Mouse (Mus musculus) frontal cortex, postnatal 36 days (tissue): ENCODE results near the gene Fgfr2.
"Not testable (repeated sequence)": the region's sequence is repeated elsewhere in the genome, so short reads cannot be mapped to it uniquely, and the experiment has no call there.

Experiments
- DNase-seq, 2 experiments: peaks; one replicate each; pipeline ENCODE4 v3.0.0; 2022; ENCODE audit warnings: low spot score in 2 of 2

Gene Fgfr2

DNA sequence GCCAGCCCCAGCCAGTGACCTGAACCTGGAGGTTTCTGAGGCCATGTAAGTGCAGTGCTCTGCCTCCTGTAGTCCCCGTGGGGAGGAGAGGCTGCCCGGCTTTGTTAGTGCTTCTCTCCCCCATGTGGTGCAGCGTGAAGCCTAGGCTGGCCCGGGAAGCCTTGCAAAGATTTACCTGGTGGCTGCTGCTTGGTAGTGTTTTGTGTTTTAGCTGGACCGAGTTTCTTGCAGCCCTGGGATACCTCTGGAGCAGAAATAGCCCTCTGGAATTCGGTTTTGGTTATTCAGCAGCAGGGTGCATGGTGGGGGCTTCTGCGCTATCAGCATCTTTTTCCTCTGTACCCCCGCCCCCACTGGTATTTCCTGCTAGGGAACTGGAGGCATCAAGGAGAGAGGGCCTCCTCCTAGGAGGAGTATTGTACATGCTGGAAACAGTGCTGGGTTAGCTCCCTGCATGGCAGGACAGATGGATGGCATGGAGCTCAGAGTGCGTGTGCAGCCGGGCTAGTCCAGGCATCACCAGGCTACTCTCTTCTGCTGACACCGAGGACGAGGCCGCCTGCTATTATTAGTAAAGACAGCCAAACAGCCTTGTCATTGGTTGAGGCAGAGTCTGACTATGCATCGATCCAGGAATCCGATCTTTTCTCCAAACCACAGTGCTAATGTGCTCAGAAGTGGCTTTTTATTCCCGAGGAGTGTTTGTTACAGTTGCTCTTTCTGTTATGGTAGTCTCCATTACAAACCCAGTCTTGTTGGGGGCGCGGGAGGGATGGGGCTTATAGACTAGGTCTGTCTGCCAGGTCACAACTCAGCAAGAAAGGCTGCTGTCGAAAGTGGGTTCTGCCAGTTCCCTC lies 2430.0 kb downstream of the Fgfr2 start:
- DNase-seq: peak; percentile 57 to 61

DNA sequence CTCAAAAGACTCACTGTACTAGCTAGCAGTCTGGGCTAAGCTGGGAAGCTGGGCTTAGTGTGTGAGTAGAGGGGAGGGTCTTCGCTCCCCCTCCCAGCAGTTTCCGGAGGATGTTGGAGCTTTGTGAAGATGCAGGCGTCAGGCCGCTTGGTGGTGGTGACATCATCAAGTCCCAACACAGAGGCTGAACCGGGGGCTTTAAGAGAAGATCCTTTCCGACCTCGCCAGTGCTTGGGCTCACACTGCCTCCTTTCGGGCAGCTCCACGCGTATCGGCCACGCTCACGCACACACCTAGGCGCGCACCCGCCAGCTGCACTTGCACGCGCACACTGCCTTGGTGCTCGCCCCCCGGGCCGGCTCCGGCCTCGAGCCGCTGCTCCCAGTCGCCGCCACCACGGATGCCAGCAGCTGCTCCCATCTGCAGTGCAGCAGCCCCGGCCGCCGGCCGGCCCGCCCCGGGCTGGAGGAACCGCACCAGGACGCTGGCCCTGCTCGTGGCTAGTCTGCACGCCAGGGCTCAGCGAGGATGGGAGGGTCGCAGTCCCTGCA lies 2430.7 kb downstream of the Fgfr2 start:
- DNase-seq: peak; percentile 73 to 81

DNA sequence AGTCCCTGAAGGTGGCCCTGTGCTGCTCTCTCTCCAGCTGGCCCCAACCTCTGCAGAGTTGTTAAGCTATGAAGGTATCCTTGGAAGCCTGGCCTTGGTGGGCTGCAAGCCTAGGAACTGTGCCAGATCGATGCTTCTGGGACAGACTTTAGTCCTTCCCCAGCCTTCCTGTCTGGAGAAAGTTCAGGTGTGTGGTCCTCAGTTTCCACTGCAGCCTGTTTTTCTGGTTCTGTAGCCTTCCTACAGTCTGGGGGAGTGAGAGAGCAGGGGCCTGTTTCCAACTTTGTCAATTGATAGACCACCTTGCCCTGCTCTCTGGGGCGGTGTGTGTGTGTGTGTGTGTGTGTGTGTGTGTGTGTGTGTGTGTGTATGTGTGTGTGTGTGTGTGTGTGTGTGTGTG lies 2431.2 kb downstream of the Fgfr2 start:
- no peak for DNase-seq

DNA sequence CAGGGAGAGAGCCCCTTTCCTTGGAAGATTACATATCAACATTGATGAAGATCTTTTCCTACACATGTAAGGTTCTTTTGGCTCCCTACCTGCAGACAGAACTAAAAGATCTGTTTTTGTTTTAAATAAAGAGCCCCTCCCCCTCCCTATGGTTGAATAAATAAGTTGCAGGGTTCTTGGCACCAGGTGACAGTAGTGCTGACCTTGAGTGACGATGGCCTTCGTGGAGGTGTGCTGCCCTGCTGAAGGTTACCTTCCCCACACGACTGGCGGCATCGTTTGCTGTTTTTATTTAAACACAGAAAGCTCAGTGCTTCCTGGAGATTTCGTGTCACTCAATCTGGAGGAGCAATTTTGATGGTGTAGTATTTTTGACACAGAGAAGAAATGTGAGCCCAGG lies 2432.3 kb downstream of the Fgfr2 start:
- DNase-seq: no peak

GRCm38 (mm10) chr7:130688601-130689000 lies 2434.5 kb downstream of the Fgfr2 start:
- no peak for DNase-seq

GRCm38 (mm10) chr7:130681798-130682197 lies 2441.4 kb downstream of the Fgfr2 start:
- peak; percentile 82 to 90 for DNase-seq

GRCm38 (mm10) chr7:130678414-130678813 lies 2444.7 kb downstream of the Fgfr2 start:
- no peak for DNase-seq

DNA sequence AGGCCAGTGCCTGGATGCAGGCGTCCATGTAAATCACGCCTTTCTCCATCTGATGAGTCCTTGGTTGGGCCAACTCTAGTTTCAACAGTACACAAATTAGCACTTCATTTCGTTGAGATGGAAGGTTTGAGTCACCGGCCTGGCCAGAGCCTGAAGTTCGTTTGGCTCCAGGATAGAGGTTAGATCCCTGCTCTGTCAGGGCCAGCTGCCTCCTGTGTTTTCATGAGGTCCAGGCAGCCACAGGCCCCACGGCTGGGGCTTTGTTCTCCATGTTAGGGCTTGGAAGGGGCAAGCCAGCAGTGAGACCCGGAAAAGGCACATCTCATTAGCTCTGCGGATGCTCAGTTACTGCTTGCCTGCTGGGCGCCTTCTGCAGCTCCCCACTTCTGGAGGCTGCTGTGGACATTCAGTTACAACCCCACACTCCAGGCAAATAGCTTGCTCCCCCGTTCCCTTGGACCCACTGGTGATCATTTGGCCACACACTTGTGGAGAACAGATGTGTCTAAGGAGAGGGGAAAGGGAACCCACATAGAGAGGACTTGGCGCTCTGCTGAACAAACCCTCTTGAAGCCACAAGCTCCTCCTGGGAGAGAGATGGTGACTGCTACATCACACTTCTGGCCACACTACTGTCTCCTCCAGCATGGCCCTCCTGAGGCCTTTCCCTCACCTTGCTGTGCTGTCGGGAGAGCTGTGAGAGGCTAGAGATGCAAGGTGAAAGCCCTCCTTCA lies 2445.4 kb downstream of the Fgfr2 start:
- DNase-seq: no peak

- no peak for DNase-seq
These were observed 2446.1 kb downstream of the Fgfr2 start for GRCm38 (mm10) chr7:130676885-130677540.

DNA sequence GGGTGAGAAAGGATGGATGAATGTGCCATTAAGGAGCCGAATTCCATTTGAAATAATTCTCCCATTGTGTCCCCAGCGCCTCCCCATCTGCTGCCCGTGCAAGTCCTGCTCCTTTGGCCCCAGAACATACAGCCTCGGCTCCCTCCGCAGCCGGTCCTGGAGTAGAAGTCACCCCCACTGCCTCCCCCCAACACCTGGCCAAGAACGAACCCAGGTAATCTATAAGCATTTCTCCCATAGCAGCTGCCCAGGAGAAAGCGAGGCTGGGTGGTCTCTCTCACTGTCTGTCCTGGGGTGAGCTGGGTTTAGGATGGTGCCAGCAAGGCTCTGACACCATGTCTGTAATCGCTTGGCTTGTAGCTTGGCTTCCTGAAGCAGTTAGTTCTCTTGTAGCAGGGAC lies 2448.6 kb downstream of the Fgfr2 start:
- DNase-seq: no peak

DNA sequence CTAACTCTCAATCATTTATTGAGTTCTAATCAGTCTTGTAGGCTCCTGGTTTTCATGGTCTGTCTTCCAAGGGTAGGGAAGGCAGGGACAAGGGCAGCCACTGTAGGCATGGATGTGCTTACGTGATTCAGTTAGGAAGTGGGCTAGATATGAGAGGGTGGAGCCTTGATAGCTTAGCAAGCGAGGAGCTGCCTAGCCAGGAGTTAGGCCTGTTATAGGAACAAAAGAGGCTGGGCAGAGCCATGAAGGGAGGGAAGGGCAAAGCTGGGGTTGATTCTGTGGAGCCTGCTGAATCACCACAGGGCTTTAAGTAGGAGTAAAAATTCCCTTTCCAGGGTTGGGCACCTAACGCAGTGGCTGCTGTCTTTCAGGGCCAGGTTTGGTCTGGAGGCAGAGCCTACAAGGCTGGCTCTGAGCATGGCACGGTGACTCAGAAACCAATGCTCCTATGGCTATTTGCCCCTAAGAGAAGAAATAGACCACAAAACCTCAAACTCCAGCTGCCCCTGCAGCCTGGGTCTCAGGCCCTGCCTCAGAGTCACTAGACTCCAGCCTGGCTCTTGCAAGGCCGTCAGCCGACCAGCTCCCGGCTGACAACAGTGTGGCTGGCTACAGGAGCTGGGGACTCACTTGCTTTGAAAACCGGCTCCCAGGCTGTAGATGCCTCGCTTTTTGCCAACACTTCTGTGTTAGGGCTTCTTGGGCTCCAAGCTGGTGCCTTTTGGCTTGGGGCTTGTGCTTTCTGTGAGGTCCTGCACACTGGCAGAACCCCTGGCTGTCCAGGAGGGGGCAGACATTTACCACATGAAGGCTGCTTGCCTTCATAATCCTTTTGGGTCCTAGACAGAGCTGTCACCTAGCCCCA lies 2449.7 kb downstream of the Fgfr2 start:
- peak in 1 of 2 experiments; percentile 33 for DNase-seq

DNA sequence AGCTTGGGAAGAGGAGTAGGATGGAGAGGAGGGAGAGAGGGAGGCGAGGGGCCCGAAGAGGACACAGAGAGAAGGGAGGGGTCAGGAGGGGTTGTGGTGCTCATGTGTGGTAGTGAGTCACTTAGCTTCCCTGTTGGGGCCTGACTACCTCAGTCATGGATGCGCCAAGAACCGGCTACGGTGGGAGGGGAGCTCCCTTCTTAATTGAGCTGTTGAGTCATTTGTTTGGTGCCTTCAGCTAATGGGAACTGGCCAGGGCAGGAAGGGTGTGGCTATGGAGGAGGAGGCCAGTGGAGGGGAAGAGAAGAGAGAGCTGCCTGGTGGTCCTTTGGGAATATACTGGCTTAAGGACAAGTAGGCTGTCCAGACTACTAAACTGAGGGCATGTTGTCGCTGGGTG lies 2451.8 kb downstream of the Fgfr2 start:
- no peak for DNase-seq

- DNase-seq: no peak
These were observed 2452.8 kb downstream of the Fgfr2 start for GRCm38 (mm10) chr7:130670358-130670757.

DNA sequence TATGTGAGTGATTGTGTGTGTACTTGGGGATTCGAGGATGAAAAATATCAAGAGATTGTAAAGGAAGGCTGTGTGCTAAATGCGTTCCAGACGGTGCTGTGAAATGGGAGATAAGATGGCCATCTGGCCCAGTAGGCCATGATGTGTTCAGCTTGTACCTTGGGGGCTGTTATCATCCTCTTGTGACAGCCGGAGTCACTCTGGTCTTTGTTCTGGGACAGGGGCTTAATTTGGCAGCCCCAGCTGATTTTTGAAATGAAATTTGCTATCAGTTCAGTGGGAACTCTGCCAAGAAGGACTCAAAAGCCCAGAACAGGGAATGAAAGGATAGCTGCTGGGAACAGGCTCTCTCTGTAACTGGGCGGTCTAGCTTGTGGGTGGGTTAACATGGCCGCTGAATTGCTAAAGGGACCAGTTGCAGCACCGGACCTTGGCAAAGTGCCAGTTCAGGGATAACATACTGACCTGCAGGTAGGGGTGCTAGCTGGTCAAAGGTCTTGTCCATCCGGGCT lies 2453.7 kb downstream of the Fgfr2 start:
- DNase-seq: no peak

DNA sequence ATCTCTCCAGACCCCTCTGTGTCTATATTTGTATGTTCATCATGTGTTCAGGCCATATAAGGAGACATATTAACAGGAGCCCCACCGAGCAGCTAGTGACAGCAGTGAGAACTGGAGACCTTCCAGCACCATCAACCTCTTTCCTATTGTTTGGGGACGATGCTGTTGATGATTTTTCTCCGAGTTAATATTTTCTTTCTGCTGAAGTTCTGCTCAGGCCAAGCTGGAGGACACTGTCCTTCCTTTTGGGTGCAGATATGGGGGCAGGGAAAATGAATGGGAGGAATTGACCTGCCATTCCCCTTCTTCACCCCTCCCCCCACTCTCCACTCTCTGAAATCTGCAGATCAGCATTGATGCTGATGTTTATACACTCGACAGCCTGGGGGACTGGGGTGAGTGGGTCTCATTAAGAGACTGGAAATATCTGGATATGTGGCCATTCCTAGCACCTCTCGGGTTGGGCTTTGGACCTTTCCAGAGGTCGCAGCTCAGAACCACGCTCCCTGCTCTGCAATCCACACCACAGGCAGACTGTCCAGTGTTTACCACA lies 2454.3 kb downstream of the Fgfr2 start:
- DNase-seq: no peak

DNA sequence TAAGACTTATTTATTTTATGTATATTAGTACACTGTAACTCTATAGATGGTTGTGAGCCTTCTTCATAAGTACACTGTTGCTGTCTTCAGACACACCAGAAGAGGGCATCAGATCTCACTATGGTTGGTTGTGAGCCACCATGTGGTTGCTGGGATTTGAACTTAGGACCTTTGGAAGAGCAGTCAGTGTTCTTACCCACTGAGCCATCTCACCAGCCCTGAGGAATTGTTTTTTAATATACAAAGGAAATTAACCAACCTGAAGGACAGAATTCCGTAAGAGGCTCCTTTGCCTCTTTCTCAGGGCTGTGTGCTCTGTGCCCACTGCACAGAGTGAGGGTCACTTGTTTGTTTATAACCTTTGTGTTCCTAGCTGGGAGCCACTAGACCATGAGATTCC lies 2455.1 kb downstream of the Fgfr2 start:
- DNase-seq: not testable (repeated sequence)

GRCm38 (mm10) chr7:130665358-130665757 lies 2457.8 kb downstream of the Fgfr2 start:
- DNase-seq: no peak

DNA sequence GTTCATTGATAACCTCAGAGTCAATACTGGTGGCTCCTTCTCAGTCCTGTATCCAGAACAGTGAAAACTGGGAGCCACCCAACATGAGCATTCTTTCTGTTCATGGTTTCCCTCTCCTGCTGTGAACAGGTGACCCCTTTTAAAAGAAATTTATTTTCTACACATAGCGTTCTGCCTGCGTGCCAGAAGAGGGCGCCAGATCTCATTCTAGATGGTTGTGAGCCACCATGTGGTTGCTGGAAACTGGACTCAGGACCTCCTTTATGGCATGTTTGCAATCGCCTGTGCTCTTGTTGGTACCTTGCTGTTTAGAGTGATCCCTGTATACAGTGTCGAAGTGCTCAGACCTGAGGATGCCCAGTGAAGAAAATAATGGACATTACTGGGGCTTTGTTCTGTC lies 2458.5 kb downstream of the Fgfr2 start:
- no peak for DNase-seq

GRCm38 (mm10) chr7:130664037-130664436 lies 2459.1 kb downstream of the Fgfr2 start:
- DNase-seq: no peak

GRCm38 (mm10) chr7:130662869-130663268 lies 2460.3 kb downstream of the Fgfr2 start:
- no peak for DNase-seq

DNA sequence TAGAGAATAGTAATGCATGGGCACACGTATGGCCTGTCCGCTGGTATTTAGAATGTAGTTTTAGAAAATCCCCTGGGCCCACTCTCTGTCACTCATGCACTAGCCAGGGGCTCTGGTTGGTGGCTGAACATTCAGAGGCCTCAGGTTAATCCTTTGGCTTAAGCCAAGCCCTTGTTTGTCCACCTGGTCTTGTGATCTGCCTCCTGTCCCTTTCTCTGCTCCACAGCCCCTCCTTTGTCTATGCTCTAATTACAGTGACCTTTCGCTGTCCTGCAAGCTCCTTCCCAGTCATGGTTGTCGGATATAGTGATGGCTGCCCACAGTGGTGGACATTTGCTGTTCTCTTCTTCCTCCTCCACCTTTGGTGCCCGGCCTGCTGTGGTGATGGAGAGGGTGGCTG lies 2460.9 kb downstream of the Fgfr2 start:
- no peak for DNase-seq
